Mouse (Mus musculus): ENCODE results near the gene Stim2. TPM values are rescaled to one million over a fixed set of nuclear protein-coding genes. Genes with fewer than 3 reads are reported as not detected.

Stim2 gene
- total RNA-seq (2021): 10 to 100 TPM; 48.5 to 50.2 TPM

DNA sequence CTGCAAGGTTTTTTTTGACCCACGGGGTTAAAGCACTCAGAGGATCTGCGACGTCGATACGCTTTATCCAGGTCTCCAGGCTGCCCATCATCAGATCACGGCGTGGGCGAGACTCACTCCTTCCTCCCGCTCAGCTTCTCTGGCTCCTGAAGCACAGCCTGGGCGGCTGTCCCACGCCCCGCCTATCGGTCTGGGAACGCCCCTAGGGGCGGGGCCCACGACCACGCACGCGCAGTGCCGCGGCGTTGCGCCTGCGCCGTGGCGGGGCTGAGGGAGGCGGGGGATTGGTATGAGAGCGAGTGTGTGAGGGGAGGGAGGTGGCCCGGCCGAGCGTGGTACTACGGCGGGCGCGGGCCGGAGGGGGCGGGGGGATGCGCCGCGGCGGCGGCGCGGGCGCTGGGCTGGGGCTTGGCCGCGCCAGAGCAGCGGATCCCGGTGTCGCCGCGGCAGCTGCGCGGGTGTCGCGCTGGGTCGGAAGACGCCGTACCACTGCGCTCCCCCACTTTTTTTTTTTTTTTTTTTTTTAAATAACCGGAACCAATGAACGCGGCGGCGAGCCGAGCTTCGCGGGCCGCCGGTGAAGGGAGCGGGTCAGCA lies at the start of gene Stim2:
Stim2 (plus strand) TSS at position 354 of the 597 bp plus-strand sequence.
- intact Hi-C loops (cut with DNase I): no loop called here
- DNase-seq: peak; percentile 97

DNA sequence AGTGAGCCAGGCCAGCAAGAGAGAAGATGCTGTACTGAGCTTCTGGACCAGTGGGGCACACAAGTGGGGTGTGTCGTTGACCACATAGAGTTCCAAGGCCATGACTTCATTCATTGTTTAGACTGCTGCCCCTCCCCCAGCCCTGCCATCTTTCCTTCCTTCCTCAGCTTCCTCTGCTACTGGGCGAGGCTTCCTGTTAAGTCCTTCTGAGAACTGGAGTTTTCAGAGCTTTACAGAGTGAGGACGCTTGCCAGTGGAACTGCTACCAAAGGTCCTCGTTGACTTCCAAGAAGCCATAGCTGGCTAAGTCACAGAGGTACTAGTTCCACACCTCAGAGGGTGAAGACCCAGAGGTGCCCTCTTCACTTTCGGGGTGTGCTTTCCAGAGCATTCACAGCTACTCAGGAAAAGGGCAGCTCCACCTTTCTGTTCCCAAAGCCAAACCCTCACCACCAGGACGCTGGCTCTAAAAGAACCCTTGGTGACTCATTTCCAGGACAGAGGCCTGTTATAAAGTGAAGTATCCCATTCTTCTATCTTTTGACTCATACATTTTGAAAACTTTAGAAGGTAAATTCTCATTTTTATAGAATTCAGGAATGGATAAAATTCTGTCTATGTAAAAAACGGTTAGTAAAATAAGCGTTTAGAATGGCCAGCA lies 49.6 kb upstream of the Stim2 start:
- no peak for DNase-seq
- intact Hi-C loops (cut with DNase I): no loop called here

DNA sequence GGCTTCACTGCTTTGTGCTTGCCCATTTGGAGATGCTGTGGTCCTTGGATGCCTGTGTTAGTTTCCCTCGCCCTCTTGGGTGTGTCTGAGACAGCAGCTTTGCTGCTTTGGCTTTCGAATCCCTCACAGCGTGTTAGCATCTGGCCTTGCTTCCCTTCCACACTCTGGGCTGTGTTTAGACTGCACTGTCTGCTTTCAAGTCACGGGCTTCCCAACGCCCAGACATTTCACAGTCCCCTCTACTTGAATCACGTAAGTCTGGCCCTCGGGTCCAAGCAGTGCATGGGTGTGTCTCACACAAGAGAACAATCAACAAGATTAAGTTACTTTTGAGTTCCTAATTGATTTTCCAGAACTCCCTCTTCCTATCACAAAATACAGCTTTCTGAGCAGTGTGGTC lies 48.1 kb upstream of the Stim2 start:
- no peak for DNase-seq
- intact Hi-C loops (cut with DNase I): no loop called here

DNA sequence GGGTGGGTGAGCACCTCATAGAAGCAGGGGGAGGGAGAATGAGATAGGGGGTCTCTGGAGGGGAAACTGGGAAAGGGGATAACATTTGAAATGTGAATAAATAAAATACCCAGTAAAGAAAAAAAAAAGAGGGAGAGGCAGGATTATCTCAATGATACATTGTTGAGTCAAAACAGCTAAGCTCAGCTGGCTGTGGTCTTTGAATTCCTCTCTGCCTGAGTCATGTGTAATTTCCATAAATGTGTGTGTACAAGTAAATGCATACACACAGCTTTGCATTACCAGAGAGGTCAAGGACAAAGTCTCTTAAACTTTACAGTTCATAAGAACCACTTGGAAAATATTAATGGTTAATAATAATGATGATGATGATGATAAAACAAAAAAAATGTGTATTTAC lies 45.1 kb upstream of the Stim2 start:
- no peak for DNase-seq
- intact Hi-C loops (cut with DNase I): no loop called here

DNA sequence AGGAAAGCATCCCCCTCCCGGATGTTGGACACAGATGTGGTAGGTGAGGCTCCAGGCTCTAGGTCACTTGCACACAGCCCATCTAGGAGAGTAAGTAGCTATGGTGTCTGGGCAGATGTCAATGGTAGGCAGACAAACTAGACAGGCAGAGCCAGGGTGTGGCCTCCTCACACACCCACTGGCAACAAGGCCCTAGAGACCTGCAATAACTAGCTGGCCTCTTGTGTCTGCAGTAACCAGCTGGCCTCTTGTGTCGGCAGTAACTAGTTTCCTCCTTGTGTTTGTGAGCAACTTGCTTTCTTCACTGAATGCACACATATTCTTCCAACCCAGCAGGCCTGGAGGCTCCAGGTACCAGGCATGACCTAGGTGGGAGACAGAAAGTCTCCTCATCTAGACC lies 44.5 kb upstream of the Stim2 start:
- no peak for DNase-seq
- intact Hi-C loops (cut with DNase I): no loop called here

DNA sequence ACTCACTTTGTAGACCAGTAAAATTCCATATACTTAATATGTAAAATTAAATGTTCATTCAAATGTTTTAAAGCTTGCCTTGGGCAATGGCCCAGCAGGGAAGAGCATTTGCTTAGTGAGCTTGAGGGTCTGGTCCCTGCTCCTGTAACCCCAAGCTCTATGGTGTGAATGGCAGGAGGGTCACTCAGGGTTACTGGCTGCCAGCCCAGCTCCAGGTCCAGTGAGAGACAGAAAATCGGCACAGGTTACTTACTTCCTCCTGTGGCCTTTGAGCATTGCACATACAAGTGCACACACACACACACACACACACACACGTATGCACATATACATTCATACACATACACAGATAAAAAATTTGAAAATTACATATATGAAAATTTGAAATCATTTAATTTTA lies 42.3 kb upstream of the Stim2 start:
- DNase-seq: no peak
- intact Hi-C loops (cut with DNase I): no loop called here

DNA sequence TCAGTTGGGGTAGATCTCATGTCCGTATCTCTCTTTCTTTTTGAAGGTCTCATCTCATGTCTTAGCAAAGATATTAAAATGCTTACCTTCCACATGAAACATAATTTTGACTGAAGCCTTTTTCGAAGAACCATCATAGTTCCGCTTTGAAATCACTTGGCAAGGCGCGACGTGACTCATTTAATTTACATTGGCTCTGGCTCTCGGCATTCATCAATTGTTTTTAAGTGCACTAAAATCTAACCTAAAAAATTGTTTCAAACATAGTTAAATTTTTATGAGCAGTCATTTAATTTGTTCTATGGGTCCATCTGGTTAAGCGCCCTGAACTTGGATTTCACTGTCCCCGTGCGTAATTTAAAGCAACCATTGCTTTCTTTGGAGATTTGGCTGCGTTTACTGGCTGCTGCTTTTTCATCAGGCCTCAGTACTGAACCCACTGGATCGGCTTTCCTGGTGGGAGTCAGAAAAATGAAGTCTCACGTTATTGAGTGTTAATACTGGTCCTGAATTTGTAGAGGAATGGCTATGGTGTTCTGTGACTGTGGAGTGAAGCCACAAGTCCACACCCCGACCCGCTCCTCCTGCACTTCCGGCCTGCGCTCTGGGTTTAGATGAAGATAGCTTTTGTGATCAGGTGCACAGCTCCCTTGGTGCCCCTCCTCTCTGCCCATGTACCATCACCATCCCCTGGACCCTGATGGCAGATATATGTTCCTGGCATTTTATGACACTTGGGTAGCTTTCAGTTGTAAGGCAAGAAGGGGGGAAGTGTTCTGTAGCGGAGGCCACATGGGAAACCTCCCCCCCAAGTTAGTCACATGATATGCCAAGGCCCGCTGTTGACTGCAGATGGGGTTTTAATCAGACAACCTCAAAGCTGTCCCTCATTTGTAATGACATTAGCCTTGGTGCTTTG lies 41.6 kb upstream of the Stim2 start:
- intact Hi-C loops (cut with DNase I): no loop called here
- no peak for DNase-seq

DNA sequence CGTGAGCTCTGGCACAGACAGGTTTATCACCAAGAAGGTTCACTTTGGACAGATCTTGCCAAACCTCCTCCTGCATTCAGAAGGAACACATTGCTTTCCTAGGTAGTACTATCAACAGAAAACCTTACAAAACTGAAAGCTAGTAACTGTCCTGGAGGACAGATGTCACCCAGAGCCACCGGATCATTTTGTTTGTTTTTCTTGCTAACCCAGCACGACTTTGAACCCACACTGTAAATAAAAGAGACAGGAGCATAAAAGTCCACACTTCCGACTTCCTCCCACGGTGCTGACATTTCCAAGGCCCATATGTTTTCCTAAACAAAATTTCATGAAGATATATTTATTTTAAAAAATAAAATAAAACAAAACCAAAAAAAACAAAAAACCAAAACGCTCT lies 41.0 kb upstream of the Stim2 start:
- intact Hi-C loops (cut with DNase I): no loop called here
- DNase-seq: no peak

DNA sequence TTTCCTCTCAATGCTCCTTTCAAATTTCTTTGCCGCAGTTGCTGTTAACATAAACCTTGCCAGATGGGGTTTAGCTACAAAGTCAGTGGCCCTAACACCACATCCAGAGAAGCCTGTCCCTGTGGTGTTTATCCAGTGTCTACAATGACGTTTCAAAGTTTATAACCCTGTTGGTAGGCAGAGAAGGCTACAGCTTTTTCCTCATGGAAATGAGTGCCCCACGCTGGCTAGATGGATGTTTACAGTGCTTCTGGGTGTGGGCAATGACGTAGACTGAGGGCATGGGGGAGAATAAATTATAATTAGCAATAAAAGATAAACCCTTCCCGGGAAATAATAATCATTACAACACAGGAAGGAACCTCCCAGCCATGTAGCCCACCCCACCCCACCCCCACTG lies 37.1 kb upstream of the Stim2 start:
- intact Hi-C loops (cut with DNase I): no loop called here
- DNase-seq: no peak

DNA sequence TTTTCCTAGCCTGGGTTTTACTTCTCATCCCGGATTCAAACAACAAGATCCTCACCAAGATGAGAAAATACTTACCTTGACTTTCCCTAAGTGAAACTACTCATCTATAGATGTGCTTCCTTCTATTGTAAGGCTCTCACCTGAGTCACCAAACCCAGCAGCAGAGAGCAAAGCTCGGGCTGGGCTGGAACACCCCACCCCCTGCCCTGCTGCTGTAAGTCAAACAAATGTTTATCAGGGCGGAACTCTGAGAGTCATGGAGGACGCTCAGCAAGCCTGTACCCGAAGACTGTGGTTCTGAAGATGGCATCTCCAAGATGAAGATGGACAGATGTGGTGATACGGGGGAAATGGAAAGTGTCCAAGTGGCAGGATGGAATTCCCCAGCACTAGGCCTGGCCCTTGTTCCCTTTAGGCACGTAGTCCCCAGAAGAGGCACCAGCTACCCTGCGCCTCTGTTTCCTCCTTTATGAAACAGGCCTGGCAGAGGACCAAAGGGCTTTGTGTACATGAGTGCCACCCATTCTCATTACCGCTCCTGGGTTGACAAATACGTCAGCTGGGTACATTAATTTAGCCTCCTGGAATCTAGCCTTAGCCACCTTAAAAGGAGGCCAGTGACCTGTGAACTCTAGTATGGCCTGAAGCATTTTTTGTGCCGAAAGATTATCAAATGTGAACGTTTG lies 36.3 kb upstream of the Stim2 start:
- no peak for DNase-seq
- intact Hi-C loops (cut with DNase I): no loop called here

DNA sequence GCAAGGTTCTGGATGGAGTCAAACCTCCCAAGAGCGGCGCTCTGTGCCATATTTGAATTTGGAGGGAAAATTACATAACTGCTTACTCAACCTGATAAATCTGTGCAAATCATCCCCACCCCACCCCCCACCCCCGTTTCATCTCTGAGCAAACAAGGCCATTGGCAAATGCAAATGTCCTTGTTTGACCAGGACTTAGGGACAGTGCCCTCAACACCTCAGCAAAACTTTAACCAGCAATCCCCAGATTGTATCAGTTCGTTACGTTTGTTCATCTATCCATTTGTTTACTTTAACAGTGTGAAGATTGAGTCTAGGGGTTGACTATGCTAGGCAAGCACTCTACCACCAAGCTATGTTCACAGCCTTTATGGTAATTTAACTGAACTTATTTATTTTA lies 32.6 kb upstream of the Stim2 start:
- DNase-seq: no peak
- intact Hi-C loops (cut with DNase I): no loop called here

DNA sequence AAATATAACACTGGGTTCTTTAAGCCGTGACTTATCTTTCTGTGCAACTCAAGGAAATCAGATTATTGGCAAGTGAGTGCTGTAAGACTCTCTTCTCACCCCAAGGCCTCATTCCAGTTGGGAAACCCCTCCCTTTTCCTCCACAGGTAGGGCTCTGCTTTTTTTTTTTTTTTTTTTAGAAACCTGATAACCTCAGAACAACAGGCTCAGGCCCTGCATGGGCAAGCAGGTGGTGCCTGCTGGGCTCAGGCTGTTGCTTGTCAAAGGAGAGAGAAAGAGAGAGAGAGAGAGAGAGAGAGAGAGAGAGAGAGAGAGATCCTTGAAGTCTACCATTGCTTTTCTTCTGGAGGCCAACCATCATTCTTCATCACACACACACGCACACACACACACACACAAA lies 30.7 kb upstream of the Stim2 start:
- intact Hi-C loops (cut with DNase I): no loop called here
- no peak for DNase-seq

DNA sequence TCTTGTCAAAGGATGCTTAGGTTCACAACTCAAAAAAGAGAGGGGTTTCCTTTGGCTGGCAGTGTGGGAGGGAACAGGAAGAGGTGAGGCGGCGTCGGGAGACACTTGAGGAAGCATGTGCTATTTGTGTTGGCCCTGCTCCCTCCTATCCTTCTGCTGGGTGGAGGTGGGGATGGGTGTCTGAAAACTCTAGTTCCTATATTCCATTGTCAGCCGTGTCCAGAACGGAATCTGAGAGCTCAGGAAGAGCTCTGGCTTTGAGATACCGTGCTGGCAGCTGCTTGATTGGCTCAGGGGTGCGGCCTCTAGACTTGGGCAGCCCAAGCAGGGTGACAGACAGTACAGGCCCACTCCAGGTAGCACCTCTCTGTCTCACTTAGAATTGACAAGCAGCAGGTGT lies 28.1 kb upstream of the Stim2 start:
- intact Hi-C loops (cut with DNase I): no loop called here
- no peak for DNase-seq

DNA sequence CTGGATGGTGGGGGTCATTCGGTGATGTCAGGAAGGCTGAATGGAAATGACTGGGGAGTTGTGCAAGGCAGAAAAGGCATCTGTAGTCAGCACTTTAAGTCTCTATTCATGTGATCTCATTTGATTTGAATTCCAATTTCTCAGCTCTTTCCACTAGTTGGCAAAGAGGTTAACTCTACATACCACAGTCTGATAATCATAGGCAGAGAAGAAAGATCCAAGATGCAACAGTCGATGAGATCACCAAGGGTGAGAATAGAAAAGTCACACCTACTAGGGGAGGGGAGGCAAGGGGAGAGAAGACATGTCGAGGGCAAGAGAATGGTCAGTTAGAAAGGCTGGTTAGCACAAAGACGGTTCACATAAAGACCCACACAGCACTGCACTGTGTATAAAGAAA lies 27.1 kb upstream of the Stim2 start:
- intact Hi-C loops (cut with DNase I): no loop called here
- no peak for DNase-seq

DNA sequence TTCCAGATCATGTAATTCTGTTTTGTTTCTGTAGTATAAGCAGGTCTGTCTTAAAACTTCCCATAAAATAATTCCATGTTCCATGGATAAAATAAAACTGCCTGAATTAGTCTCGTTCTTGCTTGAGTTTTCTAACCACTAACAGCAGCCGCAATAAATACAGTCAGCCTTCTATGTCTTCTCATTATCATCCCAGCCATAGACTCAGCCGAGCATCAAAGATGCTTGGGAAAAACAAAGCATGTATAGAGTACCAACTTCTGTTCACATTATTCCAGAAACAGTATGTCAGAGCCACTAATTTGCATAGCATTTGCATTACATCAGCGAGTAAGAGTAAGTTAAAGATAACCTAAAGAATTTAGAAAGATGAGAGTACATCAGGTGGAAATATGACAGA lies 25.4 kb upstream of the Stim2 start:
- no peak for DNase-seq

DNA sequence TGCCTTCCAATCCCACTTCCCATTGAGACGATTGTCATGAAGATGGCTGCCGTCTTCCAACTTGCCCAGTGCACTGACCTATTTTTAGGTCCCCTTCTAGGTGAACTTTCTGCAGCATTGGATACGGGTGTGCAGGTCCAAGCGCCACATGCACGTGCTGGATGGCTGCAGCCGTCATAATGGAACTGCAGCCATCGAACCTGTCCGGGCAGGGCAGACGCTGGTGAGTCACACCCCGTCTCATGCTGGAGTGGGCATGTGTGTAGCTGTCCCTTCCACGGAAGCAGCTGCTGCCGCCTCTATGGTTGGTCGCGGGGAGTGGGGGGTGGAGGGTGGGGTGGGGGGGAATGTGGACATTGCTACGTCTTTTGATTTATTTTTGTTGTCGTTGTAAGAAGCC lies 21.8 kb upstream of the Stim2 start:
- DNase-seq: no peak

More for the DNA sequence above, 25.4 kb upstream of the Stim2 start:
- intact Hi-C loops (cut with DNase I): no loop called here

DNA sequence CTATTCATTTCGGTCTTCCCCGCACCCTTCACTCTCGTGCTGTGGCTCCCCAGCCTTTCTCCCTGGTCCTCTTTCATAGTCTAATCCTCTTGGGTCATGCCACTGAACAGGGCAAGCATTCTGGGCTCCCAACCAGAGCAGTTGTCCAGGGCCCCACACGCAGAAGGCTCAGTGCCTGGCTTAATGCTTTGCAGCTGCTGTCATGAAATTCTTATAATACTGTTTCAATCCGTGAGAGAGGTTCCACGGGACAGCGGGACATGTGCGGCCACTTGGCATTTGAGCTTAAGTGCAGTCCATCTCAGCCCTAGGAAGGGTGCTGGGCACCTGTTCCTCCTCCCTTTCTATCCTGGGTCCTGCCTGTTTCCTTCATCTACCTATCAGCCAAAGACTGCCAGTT lies 21.2 kb upstream of the Stim2 start:
- intact Hi-C loops (cut with DNase I): no loop called here
- DNase-seq: no peak

More for the DNA sequence above, 21.8 kb upstream of the Stim2 start:
- intact Hi-C loops (cut with DNase I): no loop called here

DNA sequence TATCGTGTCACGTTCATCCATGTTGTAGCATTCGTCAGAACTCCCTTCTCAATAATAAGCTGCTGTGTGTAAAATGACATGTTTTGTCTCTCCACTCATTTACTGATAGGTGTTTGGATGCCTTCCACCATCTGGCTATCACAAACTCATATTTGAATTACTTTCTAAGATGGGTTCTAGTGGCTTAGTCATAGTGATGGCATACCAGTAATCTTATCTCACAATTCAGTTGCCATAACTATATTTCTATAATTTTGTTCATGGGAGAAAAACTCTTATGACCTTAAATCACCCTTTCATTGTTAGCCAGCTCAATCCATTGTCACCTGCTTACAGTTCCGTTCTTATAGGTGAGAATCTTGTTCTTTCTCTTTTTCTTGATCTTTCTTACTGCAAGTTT lies 14.9 kb upstream of the Stim2 start:
- no peak for DNase-seq
- intact Hi-C loops (cut with DNase I): no loop called here

DNA sequence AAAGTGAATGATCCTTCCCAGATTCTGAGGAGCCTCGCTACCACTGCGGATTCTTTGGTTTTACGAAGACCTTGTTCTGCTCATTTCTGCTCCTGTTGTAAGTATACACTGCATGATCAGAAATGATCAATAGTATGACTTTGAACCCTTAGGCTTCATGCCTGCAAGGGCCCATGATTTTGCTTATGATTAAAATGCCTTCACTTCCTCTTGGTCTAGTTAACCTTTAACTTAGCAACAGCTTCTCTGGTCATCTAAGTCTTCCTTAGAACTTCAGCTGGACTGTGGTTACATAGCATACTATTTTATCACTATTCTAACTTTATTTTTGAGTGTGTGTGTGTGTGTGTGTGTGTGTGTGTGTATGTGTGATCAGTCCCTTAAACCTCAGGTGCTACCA lies 12.7 kb upstream of the Stim2 start:
- DNase-seq: no peak
- intact Hi-C loops (cut with DNase I): no loop called here

DNA sequence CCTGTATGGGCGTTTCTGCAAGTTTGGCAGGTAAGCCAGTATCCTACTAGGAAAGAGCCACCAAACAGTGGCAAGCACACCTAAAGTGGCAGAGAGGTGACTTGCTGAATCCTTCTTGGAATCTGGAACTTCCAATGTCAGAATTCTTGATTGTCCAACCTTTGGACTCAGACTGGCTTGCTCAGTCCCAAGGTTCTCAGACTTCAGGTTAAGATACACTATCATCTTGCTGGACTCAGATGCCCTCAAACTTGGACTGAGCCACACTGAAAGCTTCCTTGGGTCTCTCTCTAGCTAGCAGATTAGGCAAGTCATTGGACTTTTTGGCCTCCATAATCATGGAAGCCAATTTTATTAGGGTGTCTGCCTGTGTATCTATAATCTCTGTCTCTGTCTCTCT lies 10.8 kb upstream of the Stim2 start:
- intact Hi-C loops (cut with DNase I): no loop called here

DNA sequence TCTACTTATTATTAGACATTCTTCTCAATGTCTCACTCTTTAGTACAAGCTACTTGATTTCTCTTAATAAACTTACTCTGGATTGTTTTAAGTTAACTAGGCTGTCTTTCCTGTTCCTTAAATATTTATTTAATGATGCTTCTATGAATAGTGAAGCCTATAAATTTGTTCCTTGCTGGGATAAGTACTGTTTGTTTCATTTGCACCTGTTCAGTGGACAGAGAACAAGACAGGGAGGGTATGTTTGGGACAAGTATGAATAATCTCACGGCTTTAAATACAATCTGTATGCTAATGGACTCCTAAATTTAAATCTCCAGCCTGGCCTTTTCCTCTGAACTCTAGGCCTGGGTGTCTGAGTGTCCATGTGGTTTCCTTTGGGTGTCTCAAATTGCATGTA lies 10.2 kb upstream of the Stim2 start:
- intact Hi-C loops (cut with DNase I): no loop called here

More for the DNA sequence above, 10.8 kb upstream of the Stim2 start:
- DNase-seq: no peak

More for the DNA sequence above, 10.2 kb upstream of the Stim2 start:
- no peak for DNase-seq

Data from left cerebral cortex, postnatal 4 days (tissue).